Mouse (Mus musculus): ENCODE measurements around the gene Ache. TPM values are rescaled to one million over a fixed set of nuclear protein-coding genes. Genes with fewer than 3 reads are reported as not detected.

The Ache gene
- polyA plus RNA-seq, 1 experiment from 2014 or later = 5.9 TPM

GRCm38 (mm10) chr5:137289591-137290365, 2.5 kb downstream of the Ache start:
- no peaks in the 10 kb centered on the region for H3K9me3 ChIP-seq
- H3K27me3 ChIP-seq (ENCODE audit: insufficient read depth, poor library complexity, severe bottlenecking) = peaks cover 65% of the 10 kb centered on the region
- peak overlapping the region; percentile 62 for H3K4me3 ChIP-seq
- no peak for DNase-seq (ENCODE audit: low spot score)
- peak overlapping the region; percentile 72 for H3K27ac ChIP-seq
- 58% methylated on average over 13 of the region's 13 CpGs for WGBS
- H3K36me3 ChIP-seq = peaks cover 3% of the 10 kb centered on the region; the same call in 1 of the 2 replicates
- peaks cover 67% of the 10 kb centered on the region for H3K4me1 ChIP-seq (replicated peaks)

GRCm38 (mm10) chr5:137290677-137291076, 3.4 kb downstream of the Ache start:
- peak; percentile 55 for DNase-seq (ENCODE audit: low spot score)
- WGBS = 23% methylated on average over 15 of the region's 15 CpGs
- 0 out of 2 replicates have a peak overlapping the region, but pooled peaks have one; percentile 26 for H3K27ac ChIP-seq
- H3K9me3 ChIP-seq = no peaks in the 10 kb centered on the region
- peaks cover 65% of the 10 kb centered on the region for H3K27me3 ChIP-seq (ENCODE audit: insufficient read depth, poor library complexity, severe bottlenecking)
- peaks cover 76% of the 10 kb centered on the region for H3K4me1 ChIP-seq (replicated peaks)
- peak overlapping the region; percentile 62 for H3K4me3 ChIP-seq
- H3K36me3 ChIP-seq = peaks cover 12% of the 10 kb centered on the region

- H3K9me3 ChIP-seq = no peaks in the 10 kb centered on the region
- 78% methylated on average over 15 of the region's 15 CpGs for WGBS
- H3K27me3 ChIP-seq (ENCODE audit: insufficient read depth, poor library complexity, severe bottlenecking) = peaks cover 65% of the 10 kb centered on the region
- H3K36me3 ChIP-seq = peaks cover 19% of the 10 kb centered on the region
- H3K4me1 ChIP-seq (replicated peaks) = peaks cover 80% of the 10 kb centered on the region
- peak overlapping the region; percentile 62; the same call in 1 of the 2 replicates for H3K4me3 ChIP-seq
- H3K27ac ChIP-seq = no peak overlapping the region
- no peak for DNase-seq (ENCODE audit: low spot score)
Measured at GRCm38 (mm10) chr5:137291381-137291926, 4.1 kb downstream of the Ache start.

- no peaks in the 10 kb centered on the region for H3K9me3 ChIP-seq
- peak overlapping the region; percentile 73 for H3K4me3 ChIP-seq
- peaks cover 50% of the 10 kb centered on the region for H3K27me3 ChIP-seq (ENCODE audit: insufficient read depth, poor library complexity, severe bottlenecking)
- peaks cover 38% of the 10 kb centered on the region for H3K36me3 ChIP-seq
- H3K27ac ChIP-seq = peak overlapping the region; percentile 94
- peaks cover 62% of the 10 kb centered on the region for H3K4me1 ChIP-seq (replicated peaks)
- DNase-seq (ENCODE audit: low spot score) = peak; percentile 68
- under 1% methylated on average over 15 of the region's 15 CpGs for WGBS
Measured at GRCm38 (mm10) chr5:137293282-137293681, 6.0 kb downstream of the Ache start.

- DNase-seq (ENCODE audit: low spot score) = peak; percentile 96
- Histone ChIP-seq H3K27me3 (ENCODE audit: insufficient read depth, poor library complexity, severe bottlenecking) (peaks cover 42% of the 10 kb centered on the region), H3K4me3 (peak within 1 kb of the TSS; percentile 73), H3K27ac (peak within 1 kb of the TSS; percentile 94), H3K9me3 (no peaks in the 10 kb centered on the region), H3K4me1 (replicated peaks) (peaks cover 54% of the 10 kb centered on the region), H3K36me3 (peaks cover 46% of the 10 kb centered on the region)
- WGBS = under 1% methylated on average over 52 of the region's 52 CpGs
Measured at GRCm38 (mm10) chr5:137293839-137294743, 6.8 kb downstream of the Ache start, which contains the start of gene Ufsp1. Gene Ufsp1, plus strand, starts transcription at chr5:137294629.

- DNase-seq (ENCODE audit: low spot score) = no peak
- Histone ChIP-seq H3K27me3 (ENCODE audit: insufficient read depth, poor library complexity, severe bottlenecking) (peaks cover 36% of the 10 kb centered on the region), H3K27ac (peak overlapping the region; percentile 94), H3K9me3 (no peaks in the 10 kb centered on the region), H3K4me1 (replicated peaks) (peaks cover 49% of the 10 kb centered on the region), H3K36me3 (peaks cover 52% of the 10 kb centered on the region), H3K4me3 (peak overlapping the region; percentile 73)
- 11% methylated on average over 18 of the region's 18 CpGs for WGBS
Measured at GRCm38 (mm10) chr5:137294744-137295093, 7.4 kb downstream of the Ache start.

GRCm38 (mm10) chr5:137295296-137295695, 8.0 kb downstream of the Ache start:
- Histone ChIP-seq H3K27ac (peak overlapping the region; percentile 94), H3K9me3 (no peaks in the 10 kb centered on the region), H3K36me3 (peaks cover 58% of the 10 kb centered on the region), H3K4me3 (peak overlapping the region; percentile 73), H3K27me3 (ENCODE audit: insufficient read depth, poor library complexity, severe bottlenecking) (peaks cover 30% of the 10 kb centered on the region), H3K4me1 (replicated peaks) (peaks cover 46% of the 10 kb centered on the region)
- 80% methylated on average over 9 of the region's 9 CpGs for WGBS
- no peak for DNase-seq (ENCODE audit: low spot score)

- peak overlapping the region; percentile 73; the same call in 1 of the 2 replicates for H3K4me3 ChIP-seq
Measured at GRCm38 (mm10) chr5:137295712-137296111, 8.4 kb downstream of the Ache start.

GRCm38 (mm10) chr5:137297126-137297525, 9.8 kb downstream of the Ache start:
- Histone ChIP-seq H3K4me3 (no peak overlapping the region), H3K36me3 (peaks cover 76% of the 10 kb centered on the region), H3K27me3 (ENCODE audit: insufficient read depth, poor library complexity, severe bottlenecking) (peaks cover 12% of the 10 kb centered on the region), H3K9me3 (no peaks in the 10 kb centered on the region), H3K27ac (no peak overlapping the region), H3K4me1 (replicated peaks) (peaks cover 39% of the 10 kb centered on the region)
- DNase-seq (ENCODE audit: low spot score) = no peak
- WGBS = 92% methylated on average over 14 of the region's 14 CpGs

More at GRCm38 (mm10) chr5:137295712-137296111, 8.4 kb downstream of the Ache start:
- 93% methylated on average over 15 of the region's 15 CpGs for WGBS
- H3K27ac ChIP-seq = no peak overlapping the region
- H3K27me3 ChIP-seq (ENCODE audit: insufficient read depth, poor library complexity, severe bottlenecking) = peaks cover 26% of the 10 kb centered on the region
- peaks cover 43% of the 10 kb centered on the region for H3K4me1 ChIP-seq (replicated peaks)
- DNase-seq (ENCODE audit: low spot score) = no peak
- H3K9me3 ChIP-seq = no peaks in the 10 kb centered on the region
- H3K36me3 ChIP-seq = peaks cover 62% of the 10 kb centered on the region

GRCm38 (mm10) chr5:137299240-137299639, 11.9 kb downstream of the Ache start:
- H3K4me3 ChIP-seq = no peak overlapping the region
- H3K9me3 ChIP-seq = no peaks in the 10 kb centered on the region
- peaks cover 97% of the 10 kb centered on the region for H3K36me3 ChIP-seq
- WGBS = 91% methylated on average over 7 of the region's 7 CpGs
- H3K27me3 ChIP-seq (ENCODE audit: insufficient read depth, poor library complexity, severe bottlenecking) = no peaks in the 10 kb centered on the region
- H3K27ac ChIP-seq = no peak overlapping the region
- H3K4me1 ChIP-seq (replicated peaks) = peaks cover 21% of the 10 kb centered on the region
- no peak for DNase-seq (ENCODE audit: low spot score)

GRCm38 (mm10) chr5:137301253-137301652, 13.9 kb downstream of the Ache start:
- WGBS = 79% methylated on average over 21 of the region's 21 CpGs
- peaks cover 97% of the 10 kb centered on the region for H3K36me3 ChIP-seq
- H3K27ac ChIP-seq = no peak overlapping the region
- H3K9me3 ChIP-seq = no peaks in the 10 kb centered on the region
- no peaks in the 10 kb centered on the region for H3K27me3 ChIP-seq (ENCODE audit: insufficient read depth, poor library complexity, severe bottlenecking)
- no peak overlapping the region for H3K4me3 ChIP-seq
- H3K4me1 ChIP-seq (replicated peaks) = peaks cover 20% of the 10 kb centered on the region
- DNase-seq (ENCODE audit: low spot score) = no peak

GRCm38 (mm10) chr5:137303609-137304008, 16.3 kb downstream of the Ache start:
- DNase-seq (ENCODE audit: low spot score) = no peak
- H3K27me3 ChIP-seq (ENCODE audit: insufficient read depth, poor library complexity, severe bottlenecking) = no peaks in the 10 kb centered on the region
- peaks cover 2% of the 10 kb centered on the region; the same call in 1 of the 2 replicates for H3K9me3 ChIP-seq
- peaks cover 77% of the 10 kb centered on the region for H3K36me3 ChIP-seq
- 0 out of 2 replicates have a peak overlapping the region, but pooled peaks have one; percentile 2 for H3K27ac ChIP-seq
- no peak overlapping the region; the same call in 1 of the 2 replicates for H3K4me3 ChIP-seq
- H3K4me1 ChIP-seq (replicated peaks) = peaks cover 32% of the 10 kb centered on the region
- WGBS = 94% methylated on average over 4 of the region's 4 CpGs
